Mouse (Mus musculus) cerebellum, postnatal 25 days (tissue): Measurements from ENCODE around the gene Dnajb1.
A peak's percentile ranks its signal among the peaks of the same experiment; 100 is the strongest.
"Not testable (repeated sequence)": the region's sequence is repeated elsewhere in the genome, so short reads cannot be mapped to it uniquely, and the experiment has no call there.

ENCODE experiments used
- DNase-seq, 2 experiments: peaks; one replicate each; pipeline ENCODE4 v3.0.0; 2021; ENCODE audit warnings: mixed read lengths in 2 of 2

Gene Dnajb1

GRCm38 (mm10) chr8:83578131-83579055, 29.6 kb upstream of the Dnajb1 start:
- DNase-seq: peak; percentile 16 to 18

GRCm38 (mm10) chr8:83579676-83580075, 28.3 kb upstream of the Dnajb1 start:
- DNase-seq: no peak

- DNase-seq: peak in 1 of 2 experiments; percentile 25
Measured at GRCm38 (mm10) chr8:83580826-83581225, 27.2 kb upstream of the Dnajb1 start.

GRCm38 (mm10) chr8:83582226-83582625, 25.8 kb upstream of the Dnajb1 start:
- DNase-seq: peak; percentile 49 to 60

- peak in 1 of 2 experiments; percentile 14 for DNase-seq
Measured at GRCm38 (mm10) chr8:83583236-83583635, 24.8 kb upstream of the Dnajb1 start.

- DNase-seq: peak; percentile 61 to 67
Measured at GRCm38 (mm10) chr8:83584771-83585170, 23.2 kb upstream of the Dnajb1 start.

GRCm38 (mm10) chr8:83585333-83585732, 22.7 kb upstream of the Dnajb1 start:
- peak; percentile 73 to 85 for DNase-seq

- peak in 1 of 2 experiments; percentile 5 for DNase-seq
Measured at GRCm38 (mm10) chr8:83587644-83588043, 20.3 kb upstream of the Dnajb1 start.

GRCm38 (mm10) chr8:83588886-83589285, 19.1 kb upstream of the Dnajb1 start:
- DNase-seq: no peak

- peak in 1 of 2 experiments; percentile 40 for DNase-seq
Measured at GRCm38 (mm10) chr8:83590488-83591023, 17.4 kb upstream of the Dnajb1 start.

GRCm38 (mm10) chr8:83592682-83593081, 15.3 kb upstream of the Dnajb1 start:
- DNase-seq: peak in 1 of 2 experiments; percentile 6

- DNase-seq: no peak
Measured at GRCm38 (mm10) chr8:83593325-83594166, 14.4 kb upstream of the Dnajb1 start.

GRCm38 (mm10) chr8:83594167-83595049, 13.6 kb upstream of the Dnajb1 start:
- DNase-seq: peak; percentile 99

- not testable (repeated sequence) for DNase-seq
Measured at GRCm38 (mm10) chr8:83595050-83595345, 13.0 kb upstream of the Dnajb1 start.

GRCm38 (mm10) chr8:83596369-83596768, 11.6 kb upstream of the Dnajb1 start:
- DNase-seq: no peak

- DNase-seq: no peak
Measured at GRCm38 (mm10) chr8:83598146-83598545, 9.8 kb upstream of the Dnajb1 start.

- no peak for DNase-seq
Measured at GRCm38 (mm10) chr8:83599814-83600213, 8.2 kb upstream of the Dnajb1 start.

- DNase-seq: no peak
Measured at GRCm38 (mm10) chr8:83602650-83603029, 5.4 kb upstream of the Dnajb1 start.

- peak in 1 of 2 experiments; percentile 83 for DNase-seq
Measured at GRCm38 (mm10) chr8:83608398-83608829, 421 bp downstream of the Dnajb1 start.

GRCm38 (mm10) chr8:83609086-83609485, 1.1 kb downstream of the Dnajb1 start:
- DNase-seq: peak in 1 of 2 experiments; percentile 2

- no peak for DNase-seq
Measured at GRCm38 (mm10) chr8:83609547-83610180, 1.7 kb downstream of the Dnajb1 start.

GRCm38 (mm10) chr8:83611921-83612320, 3.9 kb downstream of the Dnajb1 start:
- DNase-seq: no peak
